Mouse (Mus musculus): ENCODE data around the gene Ffar2. TPM values are rescaled to one million over a fixed set of nuclear protein-coding genes. Genes with fewer than 3 reads are reported as not detected.

Gene Ffar2
- polyA plus RNA-seq, 1 experiment from 2014 or later = not detected

DNA sequence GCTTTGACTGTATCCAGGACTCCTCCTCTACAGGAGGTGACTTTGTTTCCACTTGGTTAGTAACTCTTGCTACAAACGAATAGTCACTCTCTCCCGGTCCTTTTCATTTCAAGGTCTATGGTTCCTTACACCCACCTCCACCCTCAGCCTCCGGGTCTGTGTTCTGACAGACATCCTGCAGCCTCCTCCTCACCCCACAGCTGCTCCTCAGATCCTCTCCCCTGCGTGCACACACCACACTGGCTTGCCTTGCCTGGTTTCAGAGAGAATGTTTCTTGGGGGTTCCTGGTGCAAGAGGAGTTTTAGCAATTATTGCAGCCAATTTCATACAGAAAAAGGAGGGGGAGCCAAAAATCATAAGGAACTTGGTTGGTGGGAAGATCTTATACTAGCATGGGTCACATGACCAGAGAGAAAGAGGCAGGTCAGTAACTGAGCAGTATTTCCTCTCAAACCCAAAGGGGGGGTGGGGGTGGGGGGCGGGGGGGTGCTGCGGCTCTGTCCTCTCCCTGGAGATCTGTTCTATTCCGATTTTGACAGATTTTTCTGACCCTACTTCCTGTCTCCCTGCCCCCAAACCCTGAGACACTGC, 2.6 kb downstream of the Ffar2 start:
- Histone ChIP-seq H3K4me2 (replicated peaks) (no peak overlapping the region), H3K27me3 (no peaks in the 10 kb centered on the region), H3K27ac (no peak overlapping the region), H3K4me3 (no peak overlapping the region), H3K9ac (no peak overlapping the region), H3K36me3 (no peaks in the 10 kb centered on the region), H3K9me3 (no peaks in the 10 kb centered on the region), H3K4me1 (0 out of 2 replicates have a peak, but pooled peaks cover 9% of the 10 kb centered on the region)
- ATAC-seq (ENCODE audit: insufficient number of reproducible peaks, insufficient read depth, low FRiP score, low TSS enrichment) = no peak
- WGBS = 51% methylated on average over 7 of the region's 7 CpGs

DNA sequence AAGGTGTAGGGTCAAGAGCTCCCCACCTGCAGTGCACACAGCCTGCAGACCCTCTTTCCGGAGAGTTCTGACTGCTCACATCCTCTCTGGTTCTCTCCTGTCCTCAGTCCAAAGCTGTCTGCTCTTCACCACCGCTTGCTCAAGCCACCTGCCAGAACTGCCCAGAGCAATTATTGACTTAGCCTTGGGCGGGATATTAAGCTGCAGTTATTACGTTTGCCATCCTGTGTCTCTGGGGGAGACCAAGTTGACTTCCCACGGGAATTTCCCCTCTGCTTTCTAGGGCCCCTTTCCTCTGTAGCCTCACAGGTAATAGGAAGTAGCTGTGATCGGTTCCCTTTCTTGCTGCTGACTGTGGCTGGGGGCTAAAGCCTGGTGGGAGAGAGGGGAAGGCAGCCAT, 3.4 kb downstream of the Ffar2 start:
- Histone ChIP-seq H3K27ac (no peak overlapping the region), H3K9ac (no peak overlapping the region), H3K27me3 (no peaks in the 10 kb centered on the region), H3K36me3 (no peaks in the 10 kb centered on the region), H3K4me2 (replicated peaks) (no peak overlapping the region), H3K4me3 (no peak overlapping the region), H3K4me1 (0 out of 2 replicates have a peak, but pooled peaks cover 9% of the 10 kb centered on the region), H3K9me3 (no peaks in the 10 kb centered on the region)
- ATAC-seq (ENCODE audit: insufficient number of reproducible peaks, insufficient read depth, low FRiP score, low TSS enrichment) = no peak
- 62% methylated on average over 6 of the region's 6 CpGs for WGBS

DNA sequence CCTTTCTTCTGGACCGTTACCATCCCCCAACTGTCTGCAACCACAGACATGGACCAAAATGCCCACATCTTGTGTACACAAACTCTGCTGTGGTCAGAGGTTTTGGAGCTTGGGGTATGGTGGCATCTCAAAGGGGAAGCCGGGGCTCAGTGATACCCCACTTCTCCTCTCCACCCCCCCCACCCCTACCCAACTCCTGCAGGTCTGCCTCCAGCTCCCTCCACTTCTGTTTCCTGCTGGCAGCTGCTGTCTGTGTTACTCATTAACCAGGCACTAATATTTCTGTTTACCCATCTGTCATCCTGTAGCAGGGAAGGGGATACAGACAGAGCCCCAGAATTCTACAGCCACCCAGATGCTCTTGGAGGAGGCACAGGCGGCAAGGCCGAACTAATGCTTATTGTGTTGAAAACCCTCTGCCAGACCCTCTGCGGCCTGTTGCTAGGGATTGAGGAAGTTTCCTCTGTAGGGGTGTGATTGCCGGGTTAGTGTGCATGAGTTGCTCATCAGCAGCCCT, 11.2 kb downstream of the Ffar2 start:
- WGBS = 70% methylated on average over 6 of the region's 6 CpGs

DNA sequence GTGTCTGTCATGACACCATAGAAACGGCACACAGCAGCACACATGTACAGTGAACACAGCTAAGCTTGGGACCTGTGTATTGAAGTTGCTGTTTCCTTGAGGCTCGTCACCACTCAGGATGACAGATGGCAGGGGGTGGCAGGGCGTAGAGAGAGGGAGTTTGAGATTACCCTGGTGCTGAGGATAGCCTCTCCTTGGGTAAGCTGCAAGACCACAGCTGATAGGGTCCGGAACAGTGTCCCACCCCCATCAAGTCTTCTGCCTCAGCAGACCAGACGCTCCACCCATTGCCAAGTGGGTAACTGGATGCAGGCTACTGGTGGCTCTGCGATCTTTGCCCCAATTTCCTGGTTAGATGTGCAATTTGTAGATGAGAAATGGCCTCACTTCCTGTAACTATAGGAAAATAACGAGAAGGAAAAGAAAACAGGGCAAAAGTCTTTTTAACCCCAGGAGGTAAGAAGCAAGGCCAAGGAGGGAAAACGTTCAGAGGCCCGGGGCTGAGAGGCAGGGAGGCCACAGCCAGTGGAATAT, 11.8 kb downstream of the Ffar2 start:
- no peak for ATAC-seq (ENCODE audit: insufficient number of reproducible peaks, insufficient read depth, low FRiP score, low TSS enrichment)

More for the DNA sequence above, 11.2 kb downstream of the Ffar2 start:
- Histone ChIP-seq H3K27me3 (no peaks in the 10 kb centered on the region), H3K9ac (no peak overlapping the region), H3K4me1 (no peaks in the 10 kb centered on the region), H3K9me3 (no peaks in the 10 kb centered on the region), H3K27ac (no peak overlapping the region), H3K4me3 (no peak overlapping the region), H3K36me3 (no peaks in the 10 kb centered on the region), H3K4me2 (replicated peaks) (no peak overlapping the region)
- no peak for ATAC-seq (ENCODE audit: insufficient number of reproducible peaks, insufficient read depth, low FRiP score, low TSS enrichment)

DNA sequence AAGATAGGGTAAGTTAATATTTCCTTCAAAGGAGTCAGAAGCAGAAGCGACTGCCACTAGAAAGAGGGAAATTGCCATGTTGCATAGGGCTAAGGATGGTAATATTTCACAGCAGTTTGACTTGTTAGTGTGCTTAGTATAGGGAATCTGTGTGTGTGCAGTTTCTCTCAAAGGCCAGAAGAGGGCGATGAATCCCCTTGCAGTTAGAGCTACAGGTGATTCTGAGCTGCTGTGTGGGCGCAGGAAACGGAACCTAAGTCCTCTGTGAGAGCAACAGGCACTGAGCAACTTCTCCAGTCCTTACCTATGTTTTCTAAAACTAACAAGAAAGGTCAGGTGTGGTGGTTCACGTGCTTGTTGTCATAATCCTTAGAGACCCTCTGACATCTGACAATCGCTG, 13.3 kb downstream of the Ffar2 start:
- H3K27me3 ChIP-seq = no peaks in the 10 kb centered on the region
- WGBS = 51% methylated on average over 6 of the region's 6 CpGs
- ATAC-seq (ENCODE audit: insufficient number of reproducible peaks, insufficient read depth, low FRiP score, low TSS enrichment) = no peak
- H3K9ac ChIP-seq = no peak overlapping the region
- no peak overlapping the region for H3K4me3 ChIP-seq
- H3K27ac ChIP-seq = no peak overlapping the region
- no peaks in the 10 kb centered on the region for H3K4me1 ChIP-seq
- no peaks in the 10 kb centered on the region for H3K36me3 ChIP-seq
- H3K9me3 ChIP-seq = no peaks in the 10 kb centered on the region
- H3K4me2 ChIP-seq (replicated peaks) = no peak overlapping the region

More for the DNA sequence above, 11.8 kb downstream of the Ffar2 start:
- no peaks in the 10 kb centered on the region for H3K9me3 ChIP-seq
- 58% methylated on average over 9 of the region's 9 CpGs for WGBS
- H3K27ac ChIP-seq = no peak overlapping the region
- no peaks in the 10 kb centered on the region for H3K36me3 ChIP-seq
- no peaks in the 10 kb centered on the region for H3K4me1 ChIP-seq
- H3K27me3 ChIP-seq = no peaks in the 10 kb centered on the region
- H3K9ac ChIP-seq = no peak overlapping the region
- no peak overlapping the region for H3K4me2 ChIP-seq (replicated peaks)
- H3K4me3 ChIP-seq = no peak overlapping the region

DNA sequence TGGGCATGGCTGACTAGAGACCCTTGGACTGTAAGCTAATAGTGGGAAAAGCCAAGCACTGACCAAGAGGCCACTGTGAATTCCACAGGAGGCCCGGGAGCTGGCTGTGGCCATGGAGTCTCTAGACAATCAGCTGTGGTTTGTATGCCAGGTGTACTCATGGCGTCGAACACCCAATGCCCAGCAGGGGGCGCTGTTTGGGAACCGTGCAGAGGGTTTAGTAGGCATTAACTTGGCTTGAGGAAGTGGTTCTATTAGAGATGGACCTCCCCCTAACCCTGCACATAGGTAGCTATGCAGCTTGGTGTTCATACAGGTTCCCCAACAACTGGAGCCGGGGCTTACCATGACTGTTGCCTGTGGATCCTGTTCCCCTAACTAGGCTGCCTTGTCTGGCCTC, 17.7 kb downstream of the Ffar2 start:
- Histone ChIP-seq H3K4me2 (replicated peaks) (no peak overlapping the region), H3K4me1 (no peaks in the 10 kb centered on the region), H3K4me3 (no peak overlapping the region), H3K36me3 (no peaks in the 10 kb centered on the region), H3K27me3 (no peaks in the 10 kb centered on the region), H3K9me3 (no peaks in the 10 kb centered on the region), H3K9ac (no peak overlapping the region), H3K27ac (no peak overlapping the region)
- WGBS = 48% methylated on average over 6 of the region's 6 CpGs
- ATAC-seq (ENCODE audit: insufficient number of reproducible peaks, insufficient read depth, low FRiP score, low TSS enrichment) = no peak

DNA sequence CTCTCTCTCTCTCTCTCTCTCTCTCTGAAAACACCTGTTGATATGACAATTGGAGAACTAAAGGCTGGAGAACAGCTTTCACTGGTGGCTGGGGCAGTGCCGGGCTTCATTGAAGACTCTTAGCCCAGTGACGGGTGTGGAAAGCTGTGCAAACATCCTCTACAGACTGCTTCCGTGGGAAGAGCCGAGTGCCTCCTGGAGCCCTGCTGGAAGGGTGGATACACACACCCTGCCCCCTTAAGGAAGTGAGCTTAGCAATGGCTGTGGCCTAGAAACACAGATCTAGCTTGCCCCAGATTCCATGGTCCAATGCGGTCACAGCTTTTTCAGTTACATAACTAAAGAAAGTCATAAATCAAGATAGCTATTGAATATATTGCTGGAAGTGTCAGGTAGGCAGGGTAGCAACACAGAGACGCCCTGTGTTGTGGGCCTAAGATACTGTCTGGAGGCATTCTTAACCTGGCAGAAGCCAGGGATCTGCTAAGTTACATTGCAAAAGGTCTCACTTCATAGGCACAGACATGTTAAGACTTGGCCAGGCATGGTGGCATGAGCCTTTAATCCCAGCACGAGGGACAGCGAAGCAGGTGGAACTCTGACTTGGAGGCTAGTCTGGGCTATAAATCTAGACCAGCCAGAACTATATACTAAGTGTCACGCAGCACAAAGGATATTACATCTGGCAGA, 19.4 kb downstream of the Ffar2 start:
- Histone ChIP-seq H3K4me2 (replicated peaks) (no peak overlapping the region), H3K36me3 (no peaks in the 10 kb centered on the region), H3K27ac (no peak overlapping the region), H3K4me1 (no peaks in the 10 kb centered on the region), H3K4me3 (no peak overlapping the region), H3K27me3 (no peaks in the 10 kb centered on the region), H3K9me3 (no peaks in the 10 kb centered on the region), H3K9ac (no peak overlapping the region)
- 83% methylated on average over 9 of the region's 9 CpGs for WGBS
- ATAC-seq (ENCODE audit: insufficient number of reproducible peaks, insufficient read depth, low FRiP score, low TSS enrichment) = no peak

DNA sequence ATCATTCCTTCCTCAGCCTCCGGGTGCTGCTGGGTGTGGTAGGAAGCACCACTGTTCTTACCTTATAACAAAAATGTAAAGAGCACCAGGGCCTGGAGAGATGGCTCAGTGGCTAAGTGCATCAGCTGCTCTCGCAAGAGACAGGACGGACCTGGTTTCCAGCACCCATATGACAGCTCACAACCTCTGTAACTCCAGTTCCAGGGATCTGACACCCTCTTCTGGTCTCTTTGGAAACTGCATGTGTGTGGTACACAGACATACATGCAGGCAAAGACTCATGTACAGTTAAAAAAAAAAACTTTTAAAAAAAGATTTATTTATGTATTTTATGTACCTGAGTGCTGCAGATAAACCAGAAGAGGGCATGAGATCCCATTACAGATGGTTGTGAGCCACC, 20.3 kb downstream of the Ffar2 start:
- H3K27me3 ChIP-seq = no peaks in the 10 kb centered on the region
- H3K4me2 ChIP-seq (replicated peaks) = no peak overlapping the region
- no peak overlapping the region for H3K9ac ChIP-seq
- no peak overlapping the region for H3K27ac ChIP-seq
- no peaks in the 10 kb centered on the region for H3K4me1 ChIP-seq
- no peak for ATAC-seq (ENCODE audit: insufficient number of reproducible peaks, insufficient read depth, low FRiP score, low TSS enrichment)
- no peak overlapping the region for H3K4me3 ChIP-seq
- 90% methylated on average over 3 of the region's 3 CpGs for WGBS
- H3K36me3 ChIP-seq = no peaks in the 10 kb centered on the region
- no peaks in the 10 kb centered on the region for H3K9me3 ChIP-seq

DNA sequence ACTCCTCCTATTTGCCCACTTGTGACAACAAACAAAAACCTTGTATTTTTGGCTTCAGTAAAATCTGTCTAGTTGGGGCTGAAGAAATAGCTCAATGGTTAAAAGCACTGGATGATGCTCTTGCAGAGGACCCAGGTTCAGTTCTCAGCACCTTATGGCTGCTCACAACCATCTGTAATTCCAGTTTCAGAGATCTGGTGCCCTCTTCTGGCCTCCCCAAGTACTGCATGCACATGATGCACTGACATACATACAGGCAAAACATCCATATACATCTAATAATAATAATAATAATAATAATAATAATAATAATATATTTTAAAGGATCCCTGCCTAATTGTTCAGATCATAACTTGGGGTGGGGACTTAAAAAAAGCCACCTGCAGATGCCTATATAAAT, 22.9 kb downstream of the Ffar2 start:
- no peak for ATAC-seq (ENCODE audit: insufficient number of reproducible peaks, insufficient read depth, low FRiP score, low TSS enrichment)
- Histone ChIP-seq H3K4me2 (replicated peaks) (no peak overlapping the region), H3K9me3 (no peaks in the 10 kb centered on the region), H3K36me3 (no peaks in the 10 kb centered on the region), H3K9ac (no peak overlapping the region), H3K27me3 (no peaks in the 10 kb centered on the region), H3K27ac (no peak overlapping the region), H3K4me3 (no peak overlapping the region), H3K4me1 (no peaks in the 10 kb centered on the region)

DNA sequence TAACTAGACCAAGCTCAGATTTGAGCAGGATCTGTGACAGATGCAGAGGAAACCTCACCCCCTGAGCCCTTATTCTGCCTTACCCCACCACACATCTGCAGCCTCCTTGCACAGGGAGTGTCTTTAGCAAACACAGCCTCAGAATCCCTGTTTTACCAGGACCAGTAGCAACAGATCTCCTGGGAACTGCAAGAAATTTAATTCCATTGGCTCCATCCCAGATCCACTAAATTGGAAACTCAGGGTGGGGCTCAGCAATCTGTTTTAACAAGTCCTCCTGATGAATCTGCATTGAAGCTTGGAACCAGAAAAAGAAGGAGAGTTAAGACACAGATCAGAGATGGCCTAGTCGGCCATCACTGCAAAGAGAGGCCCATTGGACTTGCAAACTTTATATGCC, 26.8 kb downstream of the Ffar2 start:
- no peak for ATAC-seq (ENCODE audit: insufficient number of reproducible peaks, insufficient read depth, low FRiP score, low TSS enrichment)

DNA sequence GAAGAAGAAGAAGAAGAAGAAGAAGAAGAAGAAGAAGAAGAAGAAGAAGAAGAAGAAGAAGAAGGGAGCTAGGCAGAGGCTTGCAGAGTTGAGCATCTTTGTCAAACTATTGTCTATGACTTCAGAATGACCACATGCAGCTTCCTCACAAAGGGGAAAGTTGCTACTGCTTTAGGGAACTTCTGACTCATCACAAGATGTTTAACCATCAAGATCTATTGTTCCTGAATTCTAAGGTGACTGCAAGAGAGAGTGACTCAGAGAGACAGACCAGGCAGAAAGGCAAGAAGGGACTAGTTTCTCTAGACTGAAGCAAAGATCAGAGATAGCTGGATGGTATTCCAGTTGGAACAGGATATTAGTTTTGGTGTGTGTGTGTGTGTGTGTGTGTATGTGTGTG, 28.7 kb downstream of the Ffar2 start:
- Histone ChIP-seq H3K27ac (no peak overlapping the region), H3K4me1 (no peaks in the 10 kb centered on the region), H3K36me3 (no peaks in the 10 kb centered on the region), H3K4me3 (no peak overlapping the region), H3K4me2 (replicated peaks) (no peak overlapping the region), H3K9me3 (no peaks in the 10 kb centered on the region), H3K27me3 (no peaks in the 10 kb centered on the region), H3K9ac (no peak overlapping the region)
- ATAC-seq (ENCODE audit: insufficient number of reproducible peaks, insufficient read depth, low FRiP score, low TSS enrichment) = no peak

More for the DNA sequence above, 26.8 kb downstream of the Ffar2 start:
- H3K9ac ChIP-seq = no peak overlapping the region
- no peaks in the 10 kb centered on the region for H3K4me1 ChIP-seq
- H3K9me3 ChIP-seq = no peaks in the 10 kb centered on the region
- no peak overlapping the region for H3K27ac ChIP-seq
- H3K27me3 ChIP-seq = no peaks in the 10 kb centered on the region
- H3K4me2 ChIP-seq (replicated peaks) = no peak overlapping the region
- WGBS = 86% methylated on average over 1 of the region's 1 CpGs
- no peak overlapping the region for H3K4me3 ChIP-seq
- no peaks in the 10 kb centered on the region for H3K36me3 ChIP-seq

DNA sequence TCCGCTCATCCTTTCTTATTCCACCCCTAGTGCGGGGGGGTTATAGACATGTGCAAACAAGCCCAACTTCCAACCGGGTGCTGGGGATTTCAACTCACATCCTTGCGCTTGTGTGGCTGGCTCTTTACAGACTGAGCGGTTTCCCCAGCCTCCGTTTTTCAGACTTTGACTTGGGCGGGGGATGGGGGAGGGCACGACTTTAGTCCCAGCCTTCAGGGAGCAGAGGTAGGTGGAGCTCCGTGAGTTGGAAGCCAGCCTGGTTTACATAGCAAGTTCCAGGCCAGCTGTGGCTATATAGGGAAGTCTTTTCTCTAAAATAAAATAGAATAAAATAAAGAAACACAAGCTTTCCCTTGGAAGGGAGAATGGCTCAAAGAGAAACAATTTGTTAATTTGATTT, 31.7 kb downstream of the Ffar2 start:
- Histone ChIP-seq H3K4me2 (replicated peaks) (no peak overlapping the region), H3K27me3 (no peaks in the 10 kb centered on the region), H3K4me3 (no peak overlapping the region), H3K4me1 (no peaks in the 10 kb centered on the region), H3K9ac (no peak overlapping the region), H3K9me3 (no peaks in the 10 kb centered on the region), H3K36me3 (no peaks in the 10 kb centered on the region), H3K27ac (no peak overlapping the region)
- no peak for ATAC-seq (ENCODE audit: insufficient number of reproducible peaks, insufficient read depth, low FRiP score, low TSS enrichment)
- 26% methylated on average over 9 of the region's 9 CpGs for WGBS
